Mouse (Mus musculus) liver, postnatal 0 days (tissue): ENCODE results near the gene Zfp609.

ENCODE experiments used
- CTCF ChIP-seq: sonication (generic); IDR thresholded peaks from 2 replicates; pipeline ENCODE4 v1.5.1; 2016; ENCODE audit warnings: antibody characterized with exemption, low read depth
- EP300 ChIP-seq: IDR thresholded peaks from 2 replicates; pipeline ENCODE4 v1.6.1; 2016; ENCODE audit warnings: antibody characterized with exemption, low read depth, mild to moderate bottlenecking

GRCm38 (mm10) chr9:65788556-65788955, 38.8 kb downstream of the Zfp609 start:
- TF ChIP-seq EP300 = no peak
- TF ChIP-seq CTCF = no peak
